Mouse (Mus musculus) intestine, postnatal 0 days (tissue): ENCODE results near the gene Fbxl22. TPM values are rescaled to one million over a fixed set of nuclear protein-coding genes. Genes with fewer than 3 reads are reported as not detected.

Experiments used
- ATAC-seq: fragments of 200-750 bp; cut with Nextera tagmentation; 2 replicates; pipeline ENCODE4 v1.8.0; 2017; ENCODE audit warnings: mild to moderate bottlenecking, moderate TSS enrichment, moderate library complexity
- H3K27ac ChIP-seq: fragments of 300-500 bp; sonication (generic); 2 replicates; pipeline ENCODE4 v1.5.1; 2014; ENCODE audit warnings: mild to moderate bottlenecking, low read depth, low read length, moderate library complexity
- H3K27me3 ChIP-seq: fragments of 300-500 bp; sonication (generic); replicated peaks from 2 replicates; pipeline ENCODE4 v1.6.1; 2014; ENCODE audit warnings: low read length, mixed read lengths; ENCODE audit not compliant: control insufficient read depth, insufficient read depth
- H3K36me3 ChIP-seq: fragments of 300-500 bp; sonication (generic); 2 replicates; pipeline ENCODE4 v1.6.1; 2014; ENCODE audit warnings: mild to moderate bottlenecking, moderate library complexity; ENCODE audit not compliant: control insufficient read depth, insufficient read depth
- H3K4me1 ChIP-seq: fragments of 300-500 bp; sonication (generic); replicated peaks from 2 replicates; pipeline ENCODE4 v1.6.1; 2014; ENCODE audit warnings: antibody characterized with exemption, low read length, mixed read lengths; ENCODE audit not compliant: control insufficient read depth, insufficient read depth
- H3K4me2 ChIP-seq: fragments of 300-500 bp; sonication (generic); replicated peaks from 2 replicates; pipeline ENCODE4 v1.6.1; 2014; ENCODE audit warnings: low read depth, mild to moderate bottlenecking, moderate library complexity
- H3K4me3 ChIP-seq: fragments of 300-500 bp; sonication (generic); 2 replicates; pipeline ENCODE4 v1.5.1; 2014; ENCODE audit warnings: low read depth, low read length
- H3K9ac ChIP-seq: fragments of 300-500 bp; sonication (generic); 2 replicates; pipeline ENCODE4 v1.6.1; 2014; ENCODE audit warnings: mild to moderate bottlenecking, low read depth, low read length
- H3K9me3 ChIP-seq: fragments of 300-500 bp; sonication (generic); 2 replicates; pipeline ENCODE4 v1.6.1; 2016; ENCODE audit warnings: mixed run types; ENCODE audit not compliant: control insufficient read depth
- CTCF ChIP-seq: sonication (generic); IDR thresholded peaks from 2 replicates; pipeline ENCODE4 v1.5.1; 2016; ENCODE audit warnings: low read depth, mild to moderate bottlenecking, control low read depth, antibody characterized with exemption, moderate library complexity
- WGBS: fragments of 180-500 bp; shearing (Covaris S2); extraction: QIAGEN DNeasy Blood & Tissue Kit; methylation state at CpG from one replicate; pipeline ENCODE4 v1.1.7; 2014; 5-methylcytosine and 5-hydroxymethylcytosine counted together
- polyA plus RNA-seq: library from polyadenylated mRNA; unstranded; fragments of >200 nt; fragmentation: Nextera tagmentation; extraction: Ambion mirVana; gene quantifications from 2 replicates; pipeline ENCODE4 v1.2.1, GENCODE M21; 2015

The Fbxl22 gene
- polyA plus RNA-seq, 1 experiment from 2014 or later = 12.9 TPM

DNA sequence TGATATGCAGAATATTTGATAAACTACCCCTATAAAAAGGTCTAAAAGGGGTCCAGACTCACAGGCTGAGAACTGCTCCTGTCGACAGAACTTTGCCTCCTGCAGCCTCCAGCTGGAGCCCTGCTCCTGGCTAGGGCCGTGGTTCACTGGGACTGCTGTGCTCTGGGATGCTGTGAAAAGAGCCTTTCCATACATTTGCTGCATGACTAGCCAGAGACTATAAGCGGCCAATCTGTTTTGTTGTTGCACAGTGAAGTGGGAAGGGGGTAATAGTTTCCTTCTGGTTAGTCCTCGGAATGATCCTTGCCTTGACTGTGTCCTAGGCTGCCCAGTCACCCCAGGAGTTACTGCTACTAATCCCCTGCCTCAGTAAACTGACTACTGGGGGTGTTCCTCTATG lies 8.4 kb downstream of the Fbxl22 start:
- H3K9me3 ChIP-seq = no peaks in the 10 kb centered on the region
- TF ChIP-seq CTCF = no peak
- no peaks in the 10 kb centered on the region for H3K27me3 ChIP-seq
- no peak for ATAC-seq
- H3K4me1 ChIP-seq = no peaks in the 10 kb centered on the region
- WGBS = 81% methylated on average over 4 of the region's 4 CpGs
- H3K4me3 ChIP-seq = no peak overlapping the region
- no peak overlapping the region for H3K4me2 ChIP-seq
- H3K27ac ChIP-seq = no peak overlapping the region
- no peak overlapping the region for H3K9ac ChIP-seq
- H3K36me3 ChIP-seq = peaks cover 60% of the 10 kb centered on the region

DNA sequence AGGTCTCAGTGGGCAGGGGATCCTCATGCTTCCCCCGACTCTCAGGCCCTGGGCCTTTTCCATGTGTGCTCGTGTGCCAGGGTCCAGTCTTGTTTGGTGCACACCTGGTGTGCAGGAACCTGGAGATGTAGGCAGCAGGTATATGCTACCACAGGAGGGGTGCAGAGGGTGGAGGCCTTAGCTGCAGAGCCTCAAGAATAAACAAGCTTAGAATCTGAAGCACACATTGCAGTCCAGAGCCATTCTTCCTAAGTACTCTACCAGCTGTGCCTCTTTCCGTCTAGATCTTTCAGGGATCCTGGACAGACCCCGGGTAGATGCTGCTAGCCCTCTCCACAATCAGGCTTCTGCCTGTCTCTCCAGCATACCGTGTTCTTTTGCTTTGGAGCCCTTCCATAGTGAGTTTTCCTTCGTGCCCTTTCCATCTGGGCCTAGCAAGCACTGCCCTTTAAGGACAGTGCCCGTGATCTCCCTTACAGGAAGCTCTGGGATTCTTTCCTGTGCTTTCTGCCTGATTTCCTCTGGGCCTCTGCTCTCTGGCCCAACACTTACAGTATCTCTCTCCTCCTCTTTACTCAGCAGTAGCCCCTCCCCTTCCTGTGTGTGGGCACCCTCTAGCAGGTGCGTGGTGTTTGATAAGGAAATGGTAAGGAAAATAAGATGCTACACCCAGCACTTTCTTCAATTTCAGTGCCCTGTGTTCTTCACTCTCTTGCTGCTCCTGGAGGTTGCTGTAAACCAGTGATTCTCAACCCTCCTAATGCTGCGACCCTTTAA lies 9.1 kb downstream of the Fbxl22 start:
- peak; percentile 50; the same call in 1 of the 2 replicates for ATAC-seq
- no peak overlapping the region for H3K9ac ChIP-seq
- H3K4me1 ChIP-seq = no peaks in the 10 kb centered on the region
- no peak overlapping the region for H3K4me3 ChIP-seq
- H3K9me3 ChIP-seq = no peaks in the 10 kb centered on the region
- H3K4me2 ChIP-seq = no peak overlapping the region
- H3K27me3 ChIP-seq = no peaks in the 10 kb centered on the region
- H3K36me3 ChIP-seq = peaks cover 66% of the 10 kb centered on the region
- WGBS = 66% methylated on average over 9 of the region's 9 CpGs
- H3K27ac ChIP-seq = no peak overlapping the region
- TF ChIP-seq CTCF = no peak

DNA sequence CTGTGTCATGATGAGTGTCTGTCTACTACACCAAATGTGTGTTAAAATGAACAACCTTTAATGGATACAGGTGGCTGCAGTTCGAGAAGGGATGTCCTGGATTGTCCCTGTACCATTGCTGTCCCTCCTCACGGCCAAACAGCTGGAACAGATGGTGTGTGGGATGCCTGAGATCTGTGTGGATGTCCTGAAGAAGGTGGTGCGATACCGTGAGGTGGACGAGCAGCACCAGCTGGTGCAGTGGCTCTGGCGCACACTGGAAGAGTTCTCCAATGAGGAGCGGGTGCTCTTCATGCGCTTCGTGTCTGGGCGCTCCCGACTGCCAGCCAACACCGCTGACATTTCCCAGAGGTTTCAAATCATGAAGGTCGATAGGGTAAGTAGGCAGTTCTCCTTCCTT lies 9.9 kb downstream of the Fbxl22 start:
- Histone ChIP-seq H3K4me3 (no peak overlapping the region), H3K4me2 (no peak overlapping the region), H3K27ac (no peak overlapping the region), H3K27me3 (no peaks in the 10 kb centered on the region), H3K9ac (no peak overlapping the region), H3K4me1 (no peaks in the 10 kb centered on the region), H3K36me3 (peaks cover 67% of the 10 kb centered on the region), H3K9me3 (no peaks in the 10 kb centered on the region)
- ATAC-seq = no peak
- 88% methylated on average over 13 of the region's 13 CpGs for WGBS
- TF ChIP-seq CTCF = no peak

GRCm38 (mm10) chr9:66503879-66504411 lies 10.4 kb downstream of the Fbxl22 start:
- H3K4me1 ChIP-seq = no peaks in the 10 kb centered on the region
- H3K27me3 ChIP-seq = no peaks in the 10 kb centered on the region
- no peaks in the 10 kb centered on the region for H3K9me3 ChIP-seq
- WGBS = 74% methylated on average over 4 of the region's 4 CpGs
- no peak for ATAC-seq
- no peak overlapping the region for H3K27ac ChIP-seq
- TF ChIP-seq CTCF = peak; percentile 25
- no peak overlapping the region for H3K4me2 ChIP-seq
- H3K9ac ChIP-seq = no peak overlapping the region
- H3K36me3 ChIP-seq = peaks cover 66% of the 10 kb centered on the region
- H3K4me3 ChIP-seq = no peak overlapping the region

GRCm38 (mm10) chr9:66501248-66501647 lies 13.1 kb downstream of the Fbxl22 start:
- H3K9me3 ChIP-seq = no peaks in the 10 kb centered on the region
- no peaks in the 10 kb centered on the region for H3K4me1 ChIP-seq
- no peak for TF ChIP-seq CTCF
- H3K4me2 ChIP-seq = no peak overlapping the region
- H3K27me3 ChIP-seq = no peaks in the 10 kb centered on the region
- ATAC-seq = no peak
- no peak overlapping the region for H3K4me3 ChIP-seq
- 72% methylated on average over 2 of the region's 2 CpGs for WGBS
- H3K9ac ChIP-seq = no peak overlapping the region
- H3K27ac ChIP-seq = no peak overlapping the region
- H3K36me3 ChIP-seq = peaks cover 70% of the 10 kb centered on the region

GRCm38 (mm10) chr9:66493992-66494391 lies 20.4 kb downstream of the Fbxl22 start:
- H3K4me1 ChIP-seq = no peaks in the 10 kb centered on the region
- no peak overlapping the region for H3K4me3 ChIP-seq
- H3K9ac ChIP-seq = no peak overlapping the region
- H3K4me2 ChIP-seq = no peak overlapping the region
- TF ChIP-seq CTCF = no peak
- no peaks in the 10 kb centered on the region for H3K27me3 ChIP-seq
- peaks cover 78% of the 10 kb centered on the region for H3K36me3 ChIP-seq
- ATAC-seq = no peak
- H3K27ac ChIP-seq = no peak overlapping the region
- no peaks in the 10 kb centered on the region for H3K9me3 ChIP-seq
